Mouse (Mus musculus): ENCODE data around the gene Milr1. TPM values are rescaled to one million over a fixed set of nuclear protein-coding genes. Genes with fewer than 3 reads are reported as not detected.
"Not testable (repeated sequence)": the region's sequence is repeated elsewhere in the genome, so short reads cannot be mapped to it uniquely, and the experiment has no call there.

The Milr1 gene
- polyA plus RNA-seq, 1 experiment from 2014 or later = 1.2 TPM

GRCm38 (mm10) chr11:106720379-106720778 is 30.6 kb upstream of the Milr1 start:
- WGBS = 86% methylated on average over 8 of the region's 8 CpGs
- no peak overlapping the region for H3K4me3 ChIP-seq
- H3K36me3 ChIP-seq = no peaks in the 10 kb centered on the region
- H3K27ac ChIP-seq = no peak overlapping the region
- no peak for DNase-seq (ENCODE audit: low spot score)
- no peaks in the 10 kb centered on the region for H3K9me3 ChIP-seq (replicated peaks)
- H3K27me3 ChIP-seq (ENCODE audit: low read depth, poor library complexity, severe bottlenecking) = no peaks in the 10 kb centered on the region
- peaks cover 21% of the 10 kb centered on the region; the same call in 1 of the 2 replicates for H3K4me1 ChIP-seq

GRCm38 (mm10) chr11:106722831-106723361 is 28.1 kb upstream of the Milr1 start:
- H3K4me3 ChIP-seq = no peak overlapping the region
- DNase-seq (ENCODE audit: low spot score) = no peak

DNA sequence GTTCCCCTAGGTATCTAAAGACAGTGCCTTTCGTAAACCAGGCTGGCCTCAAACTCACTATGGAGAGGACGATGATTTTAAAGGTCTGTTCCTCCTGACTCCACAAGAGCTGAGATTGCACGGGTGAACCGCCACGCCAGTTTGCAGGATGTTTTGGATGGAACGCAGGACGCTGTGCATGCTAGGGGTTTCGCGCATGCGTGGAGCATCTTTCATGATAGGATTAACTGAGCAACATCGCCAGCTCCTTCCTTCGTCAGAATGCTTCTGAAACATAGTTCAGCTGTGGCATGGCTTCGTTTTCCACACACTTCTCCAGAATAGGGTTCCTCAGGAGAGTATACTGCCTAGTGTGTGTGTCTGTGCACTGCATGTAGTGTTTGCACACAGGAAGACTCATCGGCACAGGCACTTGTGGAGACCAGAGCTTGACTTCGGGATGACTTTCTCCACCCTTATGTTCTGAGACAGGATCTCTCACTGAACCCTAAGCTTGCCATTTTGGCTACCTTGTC is 27.4 kb upstream of the Milr1 start:
- Histone ChIP-seq H3K27me3 (ENCODE audit: low read depth, poor library complexity, severe bottlenecking) (no peaks in the 10 kb centered on the region), H3K4me1 (peaks cover 35% of the 10 kb centered on the region), H3K27ac (no peak overlapping the region), H3K36me3 (no peaks in the 10 kb centered on the region), H3K9me3 (replicated peaks) (no peaks in the 10 kb centered on the region), H3K4me3 (no peak overlapping the region)
- DNase-seq (ENCODE audit: low spot score) = no peak
- WGBS = 85% methylated on average over 15 of the region's 15 CpGs

More at GRCm38 (mm10) chr11:106722831-106723361, 28.1 kb upstream of the Milr1 start:
- Histone ChIP-seq H3K36me3 (no peaks in the 10 kb centered on the region), H3K4me1 (peaks cover 27% of the 10 kb centered on the region), H3K9me3 (replicated peaks) (no peaks in the 10 kb centered on the region), H3K27me3 (ENCODE audit: low read depth, poor library complexity, severe bottlenecking) (no peaks in the 10 kb centered on the region), H3K27ac (no peak overlapping the region)
- 24% methylated on average over 7 of the region's 7 CpGs for WGBS

- no peak overlapping the region for H3K27ac ChIP-seq
- H3K9me3 ChIP-seq (replicated peaks) = no peaks in the 10 kb centered on the region
- DNase-seq (ENCODE audit: low spot score) = no peak
- 86% methylated on average over 10 of the region's 10 CpGs for WGBS
- H3K4me3 ChIP-seq = no peak overlapping the region
- no peaks in the 10 kb centered on the region for H3K36me3 ChIP-seq
- H3K27me3 ChIP-seq (ENCODE audit: low read depth, poor library complexity, severe bottlenecking) = no peaks in the 10 kb centered on the region
- H3K4me1 ChIP-seq = peaks cover 38% of the 10 kb centered on the region
Measured at GRCm38 (mm10) chr11:106724176-106724915, 26.7 kb upstream of the Milr1 start.

GRCm38 (mm10) chr11:106724916-106725235 is 26.1 kb upstream of the Milr1 start:
- WGBS = 93% methylated on average over 9 of the region's 9 CpGs
- H3K36me3 ChIP-seq; H3K27me3 ChIP-seq (ENCODE audit: low read depth, poor library complexity, severe bottlenecking); DNase-seq (ENCODE audit: low spot score); H3K4me3 ChIP-seq; H3K9me3 ChIP-seq (replicated peaks); H3K27ac ChIP-seq: not testable (repeated sequence)
- H3K4me1 ChIP-seq = peaks cover 33% of the 10 kb centered on the region

GRCm38 (mm10) chr11:106727967-106728366 is 23.1 kb upstream of the Milr1 start:
- no peaks in the 10 kb centered on the region for H3K27me3 ChIP-seq (ENCODE audit: low read depth, poor library complexity, severe bottlenecking)
- no peaks in the 10 kb centered on the region for H3K9me3 ChIP-seq (replicated peaks)
- H3K36me3 ChIP-seq = no peaks in the 10 kb centered on the region
- H3K4me1 ChIP-seq = peaks cover 27% of the 10 kb centered on the region
- no peak overlapping the region for H3K4me3 ChIP-seq
- 26% methylated on average over 5 of the region's 5 CpGs for WGBS
- no peak for DNase-seq (ENCODE audit: low spot score)
- H3K27ac ChIP-seq = peak overlapping the region; percentile 36; the same call in 1 of the 2 replicates

DNA sequence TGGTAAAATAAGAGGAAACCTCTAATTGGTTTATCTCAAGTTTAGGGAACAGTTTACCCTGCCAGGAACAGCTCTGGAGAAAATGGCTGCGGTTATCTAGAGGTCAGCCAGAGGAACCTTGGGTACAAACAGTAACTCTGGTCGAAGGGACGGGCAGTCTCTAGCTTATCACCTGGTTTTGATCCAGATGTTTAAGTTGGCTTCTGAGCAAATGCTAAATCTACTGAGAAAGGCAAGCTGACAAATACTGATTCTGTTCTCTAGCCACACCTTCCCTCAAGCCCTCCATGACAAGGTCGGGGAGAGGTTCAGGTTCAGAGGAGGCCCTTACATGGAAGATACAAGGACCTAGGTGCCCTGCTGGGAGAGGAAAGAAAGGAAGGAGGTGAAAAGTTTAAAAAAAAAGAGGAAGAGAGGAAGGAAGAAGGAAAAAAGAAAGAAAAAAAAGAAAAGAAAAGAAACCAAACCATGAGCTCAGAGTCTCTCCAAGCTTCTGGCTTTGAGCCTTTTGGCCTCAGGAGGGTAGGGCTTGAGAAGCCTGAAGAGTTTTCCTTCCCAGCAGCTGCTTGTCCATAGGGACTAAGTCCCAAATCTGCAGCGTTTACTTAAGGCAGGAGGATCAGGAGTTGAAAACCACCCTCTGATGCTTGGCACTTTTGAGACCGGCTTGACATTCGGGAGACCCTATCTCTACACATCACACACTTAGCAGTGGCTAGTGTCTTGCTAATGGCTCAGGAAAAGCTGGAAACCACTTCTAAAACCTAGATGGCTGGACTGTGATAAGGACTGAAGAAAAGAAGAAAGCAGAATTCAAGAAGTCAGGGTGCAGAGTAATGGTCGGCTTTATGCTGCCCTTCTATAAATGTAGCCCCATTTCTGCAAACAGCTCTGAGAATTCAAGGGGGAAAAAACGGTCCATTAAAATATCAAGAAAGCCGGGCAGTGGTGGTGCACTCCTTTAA is 22.3 kb upstream of the Milr1 start:
- Histone ChIP-seq H3K4me1 (peaks cover 21% of the 10 kb centered on the region), H3K27ac (peak overlapping the region; percentile 36; the same call in 1 of the 2 replicates), H3K4me3 (no peak overlapping the region), H3K9me3 (replicated peaks) (no peaks in the 10 kb centered on the region), H3K27me3 (ENCODE audit: low read depth, poor library complexity, severe bottlenecking) (no peaks in the 10 kb centered on the region), H3K36me3 (no peaks in the 10 kb centered on the region)
- 73% methylated on average over 10 of the region's 10 CpGs for WGBS
- no peak for DNase-seq (ENCODE audit: low spot score)

DNA sequence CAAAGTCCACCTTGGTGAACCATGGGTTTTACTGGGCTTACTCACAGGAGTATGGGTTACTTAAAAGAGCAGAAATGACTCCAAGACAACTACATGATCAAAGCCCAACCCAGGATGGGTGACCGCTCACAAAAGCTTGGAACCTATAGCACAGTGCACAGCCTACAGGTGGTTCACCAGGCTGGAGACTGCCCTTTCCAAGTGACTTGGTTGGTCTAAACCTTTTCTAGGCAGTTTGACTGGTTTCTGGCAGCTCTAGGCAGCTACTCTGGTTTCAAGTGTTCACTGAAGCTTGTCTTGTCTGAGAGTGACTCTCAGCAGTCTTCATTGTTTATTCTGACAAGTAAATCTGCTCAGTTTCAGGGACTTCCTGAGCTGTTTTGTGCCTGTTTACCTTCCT is 21.4 kb upstream of the Milr1 start:
- 89% methylated on average over 1 of the region's 1 CpGs for WGBS
- H3K36me3 ChIP-seq = no peaks in the 10 kb centered on the region
- H3K27ac ChIP-seq = no peak overlapping the region
- H3K4me3 ChIP-seq = no peak overlapping the region
- DNase-seq (ENCODE audit: low spot score) = no peak
- peaks cover 21% of the 10 kb centered on the region for H3K4me1 ChIP-seq
- H3K9me3 ChIP-seq (replicated peaks) = no peaks in the 10 kb centered on the region
- no peaks in the 10 kb centered on the region for H3K27me3 ChIP-seq (ENCODE audit: low read depth, poor library complexity, severe bottlenecking)

DNA sequence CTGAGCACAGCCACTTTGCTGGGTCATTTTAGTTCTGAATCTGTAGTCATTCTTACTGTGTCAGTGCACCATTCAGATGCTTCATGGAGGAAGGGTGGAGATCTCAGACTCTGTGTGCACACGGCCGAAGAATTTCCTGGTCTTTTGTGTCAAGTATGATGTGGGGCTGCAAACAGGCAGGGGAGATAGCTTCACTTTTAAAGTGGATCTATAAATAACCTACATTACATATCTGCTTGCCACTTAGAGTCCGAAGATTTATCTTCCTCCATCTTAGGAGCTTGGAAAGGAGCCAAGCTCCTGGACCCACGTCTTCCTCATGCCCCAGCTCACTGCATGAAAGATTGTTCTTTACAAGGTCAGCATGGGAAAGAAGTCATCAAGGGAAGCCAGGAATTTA is 20.3 kb upstream of the Milr1 start:
- Histone ChIP-seq H3K27me3 (ENCODE audit: low read depth, poor library complexity, severe bottlenecking) (no peaks in the 10 kb centered on the region), H3K4me1 (peaks cover 21% of the 10 kb centered on the region), H3K27ac (no peak overlapping the region), H3K9me3 (replicated peaks) (no peaks in the 10 kb centered on the region), H3K4me3 (no peak overlapping the region), H3K36me3 (no peaks in the 10 kb centered on the region)
- WGBS = 87% methylated on average over 4 of the region's 4 CpGs
- DNase-seq (ENCODE audit: low spot score) = no peak

- Histone ChIP-seq H3K4me1 (peaks cover 6% of the 10 kb centered on the region), H3K4me3 (no peak overlapping the region), H3K27ac (peak overlapping the region; percentile 25; the same call in 1 of the 2 replicates), H3K27me3 (ENCODE audit: low read depth, poor library complexity, severe bottlenecking) (no peaks in the 10 kb centered on the region), H3K36me3 (no peaks in the 10 kb centered on the region), H3K9me3 (replicated peaks) (no peaks in the 10 kb centered on the region)
- WGBS = 75% methylated on average over 3 of the region's 3 CpGs
- DNase-seq (ENCODE audit: low spot score) = no peak
Measured at GRCm38 (mm10) chr11:106736614-106737013, 14.4 kb upstream of the Milr1 start.

DNA sequence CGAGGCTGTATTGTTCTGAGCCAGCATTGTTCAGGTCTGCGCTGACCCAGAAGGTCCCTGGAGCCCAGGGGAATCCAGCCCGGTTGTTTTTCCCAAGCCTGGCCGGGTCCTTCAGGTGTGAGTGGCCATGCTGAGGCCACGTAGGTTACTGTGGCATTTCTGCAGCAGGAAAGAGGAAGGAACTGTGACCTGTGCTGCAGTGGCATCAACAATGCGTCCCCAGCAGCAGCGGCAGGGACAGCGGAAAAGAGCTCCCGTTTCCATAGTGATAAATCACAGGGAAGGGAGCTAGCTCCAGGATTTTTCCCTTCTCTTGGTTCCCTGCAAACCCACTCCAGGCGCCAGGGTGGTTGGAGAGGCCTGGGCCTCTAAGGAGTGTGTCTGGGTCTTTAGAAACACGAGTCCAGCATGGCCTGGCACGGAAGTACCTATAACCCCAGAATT is 13.8 kb upstream of the Milr1 start:
- 33% methylated on average over 12 of the region's 12 CpGs for WGBS

GRCm38 (mm10) chr11:106739116-106739515 is 11.9 kb upstream of the Milr1 start:
- H3K36me3 ChIP-seq = no peaks in the 10 kb centered on the region
- 96% methylated on average over 2 of the region's 2 CpGs for WGBS
- H3K9me3 ChIP-seq (replicated peaks) = no peaks in the 10 kb centered on the region
- DNase-seq (ENCODE audit: low spot score) = no peak
- no peak overlapping the region for H3K27ac ChIP-seq
- no peaks in the 10 kb centered on the region for H3K27me3 ChIP-seq (ENCODE audit: low read depth, poor library complexity, severe bottlenecking)
- H3K4me3 ChIP-seq = no peak overlapping the region
- peaks cover 10% of the 10 kb centered on the region for H3K4me1 ChIP-seq

More for the DNA sequence above, 13.8 kb upstream of the Milr1 start:
- H3K4me1 ChIP-seq = peaks cover 6% of the 10 kb centered on the region
- no peaks in the 10 kb centered on the region for H3K9me3 ChIP-seq (replicated peaks)
- no peak for DNase-seq (ENCODE audit: low spot score)
- peak overlapping the region; percentile 25 for H3K27ac ChIP-seq
- no peak overlapping the region for H3K4me3 ChIP-seq
- no peaks in the 10 kb centered on the region for H3K27me3 ChIP-seq (ENCODE audit: low read depth, poor library complexity, severe bottlenecking)
- H3K36me3 ChIP-seq = no peaks in the 10 kb centered on the region
